Mouse (Mus musculus): ENCODE results near the gene H2al2a.

The H2al2a gene

DNA sequence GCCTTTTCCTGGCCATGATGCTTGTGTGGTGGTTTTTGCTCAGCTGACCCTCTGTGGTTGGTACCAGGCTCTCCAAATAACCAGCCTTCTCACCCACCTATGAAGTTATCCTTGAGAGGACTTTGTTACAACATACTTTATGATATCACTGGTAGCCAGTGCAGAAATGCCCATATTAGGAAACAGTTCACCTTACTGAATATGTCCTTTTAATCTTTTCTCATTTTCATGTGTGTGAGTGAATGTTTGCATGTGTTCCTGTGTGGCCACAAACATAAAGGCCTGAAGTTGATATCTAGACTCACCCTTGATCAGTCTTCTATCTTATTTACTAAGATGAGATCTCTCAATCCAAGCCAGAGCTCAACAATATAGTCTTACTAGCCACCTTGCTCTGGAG is at the start of gene H2al2a:
H2al2a (minus strand) TSS at position 101 of the 400 bp plus-strand sequence.
- in situ Hi-C loops (cut with MboI, MseI): no loop called here

- in situ Hi-C loops (cut with MboI, MseI): loop anchor here (10.0 kb wide), 1 partner anchor 649 kb away; the partner anchor contains the start of gene Spag6
Observed at GRCm38 (mm10) chr2:18046186-18046585, 49.4 kb upstream of the H2al2a start.

DNA sequence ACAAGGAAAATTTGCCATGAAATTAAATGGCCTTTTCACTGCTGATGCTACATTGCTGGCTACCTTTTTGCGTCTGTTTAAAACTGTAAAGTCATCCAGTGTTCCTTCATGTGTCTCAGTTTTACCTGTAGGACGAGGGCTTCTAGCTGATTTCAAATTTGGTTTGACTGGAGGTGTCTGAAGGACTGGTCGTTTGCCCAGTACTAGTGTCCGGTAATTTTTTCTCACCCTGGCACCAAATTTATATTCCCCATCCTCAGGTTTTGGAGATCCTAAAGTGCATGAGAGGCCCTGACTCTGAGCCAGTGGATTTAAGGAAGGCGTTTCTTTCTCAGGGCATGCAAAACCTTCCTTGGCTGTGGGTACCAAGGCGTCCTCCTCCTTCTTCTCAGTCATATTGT is 49.0 kb upstream of the H2al2a start:
- in situ Hi-C loops (cut with MboI, MseI): loop anchor here (10.0 kb wide), 1 partner anchor 649 kb away; the partner anchor contains the start of gene Spag6

- in situ Hi-C loops (cut with MboI, MseI): loop anchor here (10.0 kb wide), 1 partner anchor 650 kb away; the partner anchor contains the start of gene Spag6
Observed at GRCm38 (mm10) chr2:18045143-18045780, 48.5 kb upstream of the H2al2a start.

DNA sequence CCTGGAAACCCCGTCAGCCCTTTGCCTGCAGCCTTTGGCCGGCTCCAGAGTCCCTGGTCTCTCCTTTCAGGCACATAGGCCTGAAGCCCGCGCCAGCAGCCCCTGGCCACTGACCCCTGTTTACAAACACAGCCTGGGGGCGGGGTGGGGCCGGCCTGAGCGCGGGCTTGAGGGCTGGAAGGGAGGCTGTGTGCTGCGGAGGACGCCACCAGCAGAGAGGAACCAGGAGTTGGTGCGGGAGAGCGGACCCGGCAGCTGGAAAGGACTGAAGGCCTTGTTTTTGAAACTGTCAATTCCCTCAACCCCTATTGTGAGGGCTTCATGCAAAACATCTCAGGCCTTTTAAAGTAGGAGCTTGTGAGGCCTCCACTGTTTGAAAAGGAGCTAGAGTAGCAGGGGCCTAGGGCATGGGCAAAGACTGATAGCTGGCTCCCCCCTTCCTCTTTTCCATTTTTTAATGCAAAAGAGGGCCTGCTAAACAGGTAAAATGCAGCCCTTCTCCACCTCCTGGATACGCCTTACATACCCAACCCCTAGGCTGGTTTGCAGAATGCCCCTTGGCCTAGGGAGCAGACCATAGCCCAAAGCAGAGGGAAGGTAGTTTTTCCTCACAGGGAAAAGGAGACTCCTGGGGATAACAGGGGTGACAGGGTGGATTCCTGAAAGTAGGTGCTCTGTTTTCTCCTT is 44.6 kb upstream of the H2al2a start:
- in situ Hi-C loops (cut with MboI, MseI): loop anchor here (10.0 kb wide), 1 partner anchor 653 kb away; the partner anchor contains the start of gene Spag6

DNA sequence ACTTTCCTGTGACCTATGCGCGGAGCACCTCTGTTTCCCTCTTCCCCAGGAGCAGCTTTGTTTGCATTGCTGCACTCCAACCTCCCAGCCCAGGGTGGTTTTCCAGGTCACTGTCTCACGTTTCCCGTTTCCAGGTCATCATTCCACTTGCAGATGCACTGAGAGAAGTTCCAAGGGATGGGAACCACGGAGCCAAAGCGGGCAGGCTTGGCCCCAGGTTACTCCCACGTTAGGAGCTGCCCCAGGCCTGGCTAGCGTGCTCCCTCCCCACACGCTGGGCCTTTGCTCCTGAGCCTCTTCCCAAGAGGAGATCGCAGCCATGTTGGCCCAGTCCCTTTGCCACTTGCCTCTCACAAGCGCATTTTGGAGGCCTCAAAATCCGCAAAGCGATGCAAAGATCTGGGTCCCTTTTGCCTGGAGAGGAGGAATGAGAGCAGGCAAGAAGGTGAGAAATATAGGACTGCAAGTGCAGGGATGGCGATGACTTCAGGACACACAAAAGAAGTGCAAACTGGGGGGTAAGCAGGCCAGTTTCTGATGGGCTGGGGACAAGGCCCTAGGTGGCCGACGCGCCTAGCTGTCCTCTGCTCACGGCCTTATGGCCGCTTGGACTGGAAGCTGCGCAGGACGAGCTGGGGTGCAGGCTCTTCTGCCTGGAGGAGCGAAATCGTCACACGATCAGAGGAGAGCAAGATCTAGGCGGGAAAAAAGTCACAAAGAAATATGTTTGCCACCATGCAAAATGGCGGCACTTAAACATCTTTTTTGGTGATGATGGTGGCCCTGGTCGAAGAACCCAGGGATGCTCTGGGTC is 43.8 kb upstream of the H2al2a start:
- in situ Hi-C loops (cut with MboI, MseI): loop anchor here (10.0 kb wide), 1 partner anchor 654 kb away; the partner anchor contains the start of gene Spag6

DNA sequence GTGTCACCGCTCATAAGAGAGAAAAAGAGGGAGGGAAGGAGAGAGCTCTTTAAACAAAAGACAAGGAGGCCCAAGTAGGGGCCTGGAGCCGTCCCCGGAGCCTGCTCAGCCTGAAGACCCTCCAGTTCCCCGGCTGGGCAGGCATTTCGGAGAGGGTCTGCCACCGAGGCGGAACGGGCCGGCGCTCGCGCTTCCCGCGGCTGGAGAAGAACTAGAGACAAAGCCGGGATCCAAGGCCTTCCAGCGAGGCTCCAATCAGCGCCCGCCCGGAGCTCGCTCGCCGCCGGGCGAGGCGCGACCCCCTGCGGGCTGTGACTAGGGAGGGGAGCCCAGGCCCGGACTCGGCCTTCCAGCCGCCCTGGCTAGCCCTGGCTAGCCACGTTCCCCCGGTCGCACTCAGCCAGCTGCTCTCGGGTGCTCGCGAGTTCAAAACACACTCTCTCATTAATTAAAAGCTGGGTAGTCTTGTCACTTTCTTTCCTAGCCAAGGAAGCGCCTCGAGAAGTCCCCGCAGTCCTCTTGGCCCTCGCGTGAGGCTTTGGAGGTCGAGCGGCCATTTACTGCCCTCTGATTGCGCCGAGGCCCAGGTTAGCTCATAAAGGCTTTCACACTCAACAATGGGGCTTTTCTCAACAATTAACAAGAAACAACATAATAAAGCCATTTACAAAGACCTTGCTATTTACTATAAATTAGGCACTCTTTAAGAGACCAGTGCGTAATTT is 43.0 kb upstream of the H2al2a start:
- in situ Hi-C loops (cut with MboI, MseI): loop anchor here (10.0 kb wide), 1 partner anchor 655 kb away; the partner anchor contains the start of gene Spag6

DNA sequence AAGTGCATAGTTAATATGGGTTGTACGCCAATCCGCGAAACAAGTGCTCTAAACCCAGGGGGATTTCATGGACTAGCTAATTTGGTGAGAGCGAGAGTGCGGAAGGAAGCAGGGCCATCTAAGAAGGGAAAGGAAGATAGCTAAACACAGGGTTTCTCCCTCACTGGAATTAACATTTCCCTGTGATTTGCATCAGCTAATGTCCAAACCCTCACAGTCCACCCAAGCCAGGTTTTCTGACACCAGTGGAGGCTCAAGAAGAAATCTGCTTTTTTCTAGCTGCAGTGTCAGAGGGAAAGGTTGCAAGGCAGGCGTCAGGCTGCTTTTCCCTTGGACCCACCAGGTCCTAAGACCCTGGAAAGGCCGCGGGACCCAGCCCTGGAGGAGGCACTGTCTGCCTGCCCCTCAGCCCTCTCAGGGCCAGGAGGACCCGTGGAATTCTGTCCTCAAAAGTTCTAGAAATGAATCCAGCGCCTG is 42.2 kb upstream of the H2al2a start:
- in situ Hi-C loops (cut with MboI, MseI): no loop called here

DNA sequence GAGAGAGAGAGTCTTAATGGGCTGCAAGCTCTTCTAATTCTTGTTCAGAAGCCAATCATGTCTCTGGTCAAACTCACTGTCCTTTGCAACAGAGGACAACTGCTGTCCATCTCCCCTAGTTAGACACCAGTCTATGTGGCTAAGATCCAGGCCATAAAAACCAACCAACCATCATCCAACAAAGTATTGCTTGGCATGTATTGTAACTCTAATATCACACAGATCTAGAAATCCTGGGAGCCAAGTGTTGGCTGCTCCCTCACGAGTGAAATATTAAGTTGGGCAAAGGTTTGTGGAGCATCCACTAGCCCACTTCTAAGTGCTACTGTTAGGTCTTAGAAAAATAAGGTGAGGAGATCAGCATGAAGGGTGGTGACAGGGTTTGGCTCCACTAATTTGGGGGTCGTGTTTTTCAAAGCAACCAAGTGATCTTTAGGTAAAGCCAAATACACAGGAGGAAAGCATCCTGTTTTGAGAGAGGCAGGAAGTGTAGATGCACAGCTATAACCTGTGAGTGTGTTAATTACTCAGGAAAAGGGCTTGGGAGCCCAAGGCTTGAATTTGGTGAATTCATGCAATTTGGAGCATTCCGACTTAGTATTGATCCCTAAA is 41.5 kb upstream of the H2al2a start:
- in situ Hi-C loops (cut with MboI, MseI): no loop called here

DNA sequence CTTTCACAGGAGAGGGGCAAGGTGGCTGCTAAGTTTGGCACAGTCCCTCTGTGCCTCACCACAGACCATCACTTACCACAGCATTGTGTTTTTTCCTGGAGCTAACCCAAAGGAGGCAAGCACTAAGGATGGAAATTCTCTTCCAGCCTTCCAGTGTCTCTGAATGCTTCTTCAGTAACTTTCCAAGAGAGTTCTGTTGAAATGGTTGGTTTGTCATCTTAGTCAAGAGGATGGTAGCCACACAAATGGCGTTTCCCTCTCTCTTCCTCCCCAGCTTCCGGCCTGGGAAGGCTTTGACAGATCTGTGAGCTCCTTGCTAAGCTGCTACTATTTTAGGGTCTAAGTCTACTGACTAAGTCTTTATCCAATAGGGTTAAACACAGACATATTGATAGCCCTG is 40.7 kb upstream of the H2al2a start, which contains the start of gene A930004D18Rik:
A930004D18Rik (minus strand) TSS at position 247 of the 400 bp plus-strand sequence.
- in situ Hi-C loops (cut with MboI, MseI): no loop called here

DNA sequence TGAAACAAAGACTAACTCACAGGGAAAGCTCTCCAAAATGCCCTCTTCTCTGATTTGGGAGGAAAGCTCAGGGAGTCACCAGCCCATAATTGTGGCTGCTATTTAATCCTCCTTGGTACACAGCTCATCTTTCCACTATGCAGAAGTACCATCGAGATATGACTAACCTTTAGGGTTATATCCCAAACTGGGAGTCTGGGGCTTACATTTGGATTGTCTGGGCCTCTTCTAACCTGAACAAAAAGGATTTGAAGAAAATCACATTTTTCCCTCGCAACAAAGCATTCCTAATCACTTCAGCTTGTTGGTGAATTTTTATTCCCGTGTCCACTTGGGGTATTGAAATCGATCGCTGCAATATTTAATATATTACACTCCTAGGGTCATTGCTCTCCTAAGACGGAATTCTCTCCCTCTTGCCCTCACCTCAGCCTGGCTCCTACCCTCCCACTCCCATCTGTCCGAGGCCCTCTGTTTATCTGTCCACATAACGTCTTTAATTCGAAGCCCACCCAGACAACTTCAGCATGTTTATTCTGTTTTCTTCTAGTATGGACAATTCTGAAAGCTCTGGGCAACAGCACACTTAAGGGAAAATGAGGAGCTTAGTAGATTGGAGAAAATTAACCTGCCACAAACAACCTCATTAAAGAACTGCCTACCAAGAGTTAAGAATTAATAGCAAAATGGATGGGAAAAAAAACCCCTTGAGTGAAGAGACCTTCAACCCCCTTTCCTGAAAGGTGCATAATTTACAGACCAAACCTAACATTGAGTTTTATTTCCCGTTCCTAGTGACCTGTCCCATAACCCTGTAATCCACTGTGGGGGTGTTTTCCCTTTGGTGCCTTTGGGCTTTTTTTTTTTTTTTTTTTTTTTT is 37.9 kb upstream of the H2al2a start:
- in situ Hi-C loops (cut with MboI, MseI): no loop called here

GRCm38 (mm10) chr2:18033166-18034108 is 36.7 kb upstream of the H2al2a start:
- in situ Hi-C loops (cut with MboI, MseI): no loop called here

DNA sequence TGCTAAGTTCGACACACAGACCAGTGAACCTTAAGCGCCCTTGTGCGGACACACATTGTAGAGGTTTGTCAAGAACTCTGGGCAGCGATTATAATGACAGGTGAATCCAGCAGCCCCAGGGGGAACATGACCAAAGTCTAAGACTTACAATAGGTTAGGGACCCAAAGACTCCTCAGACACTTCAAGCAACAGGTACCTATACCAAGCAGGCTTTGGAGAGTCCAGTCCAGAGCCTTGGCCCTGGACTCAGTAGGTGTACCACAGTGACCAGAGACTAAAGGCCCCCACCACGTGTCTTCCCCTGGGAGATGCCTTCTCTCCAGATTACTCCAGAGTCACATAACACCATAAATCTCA is 35.8 kb upstream of the H2al2a start:
- in situ Hi-C loops (cut with MboI, MseI): no loop called here

GRCm38 (mm10) chr2:18031831-18032537 is 35.2 kb upstream of the H2al2a start:
- in situ Hi-C loops (cut with MboI, MseI): no loop called here

DNA sequence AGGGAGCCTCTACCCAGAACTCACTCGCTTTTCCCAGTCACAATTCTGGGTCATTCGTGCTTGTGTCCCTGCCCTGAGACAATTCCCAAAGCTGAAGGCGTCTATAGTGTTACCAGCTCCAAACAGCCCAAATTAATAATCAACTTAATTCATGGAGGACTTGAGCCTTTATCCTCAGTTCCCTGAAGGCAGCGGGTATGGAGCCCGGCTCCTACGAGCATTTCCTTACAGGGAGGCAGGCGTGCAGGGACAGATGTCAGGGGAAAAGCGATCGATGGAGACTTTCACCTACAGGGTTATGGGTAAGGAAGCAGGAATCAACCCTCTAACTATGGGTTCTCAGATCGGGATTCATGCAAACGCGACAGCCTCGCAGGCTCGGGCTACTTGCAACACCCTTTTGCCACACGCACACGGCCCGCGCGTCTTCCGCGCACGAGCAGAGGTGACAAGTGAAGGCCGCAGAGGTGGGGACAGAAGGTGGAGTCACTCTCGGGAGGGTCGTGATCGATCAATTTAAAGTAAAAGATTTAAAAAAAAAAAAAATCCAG is 34.6 kb upstream of the H2al2a start:
- in situ Hi-C loops (cut with MboI, MseI): no loop called here

- in situ Hi-C loops (cut with MboI, MseI): no loop called here
Observed at GRCm38 (mm10) chr2:18030581-18030980, 33.8 kb upstream of the H2al2a start.

DNA sequence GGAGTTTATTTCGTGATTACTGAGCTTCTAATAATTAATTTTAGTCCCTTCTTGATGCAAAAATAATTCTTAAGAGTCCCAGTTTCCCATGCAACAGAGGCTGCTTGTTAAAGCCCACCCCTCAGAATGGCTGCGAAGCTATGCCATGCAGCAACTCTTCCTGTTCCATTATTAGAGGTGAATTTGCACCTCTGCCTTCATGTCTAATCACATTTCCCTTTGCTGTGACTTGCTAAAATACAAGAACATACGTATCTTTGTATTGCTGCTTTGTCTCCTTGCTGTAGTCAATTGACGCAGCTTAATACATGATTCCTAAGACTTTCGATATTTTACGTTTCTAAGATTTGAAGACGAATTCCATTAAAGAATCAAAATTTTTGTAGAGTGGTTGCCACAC is 32.9 kb upstream of the H2al2a start:
- in situ Hi-C loops (cut with MboI, MseI): loop anchor here (5.0 kb wide), 1 partner anchor 168 kb away; no protein-coding TSS in a partner anchor
